Mouse (Mus musculus) heart, postnatal 0 days (tissue): ENCODE results near the gene Snx32.

Experiments used
- CTCF ChIP-seq: IDR thresholded peaks from 2 replicates; pipeline ENCODE4 v1.5.1; 2016; ENCODE audit warnings: antibody characterized with exemption, control low read depth, low read depth
- EP300 ChIP-seq: IDR thresholded peaks from 2 replicates; pipeline ENCODE4 v1.6.1; 2016; ENCODE audit warnings: antibody characterized with exemption, low read depth

- peak; percentile 68; the same call in 1 of the 2 replicates for TF ChIP-seq EP300
- no peak for TF ChIP-seq CTCF
Measured at GRCm38 (mm10) chr19:5456241-5456921, 54.0 kb downstream of the Snx32 start.
